Mouse (Mus musculus) forelimb bud, embryonic 11.5 days (tissue): ENCODE measurements around the gene Enthd1.
"Not testable (repeated sequence)": the region's sequence is repeated elsewhere in the genome, so short reads cannot be mapped to it uniquely, and the experiment has no call there.

Experiments used
- DNase-seq: peaks from one replicate; pipeline ENCODE4 v3.0.0-alpha.2; 2012; ENCODE audit warnings: low read depth, low spot score

Enthd1 gene

GRCm38 (mm10) chr15:80565106-80565665 lies at the start of gene Enthd1:
Enthd1 (minus strand) TSS chr15:80565156.
- DNase-seq: no peak

- no peak for DNase-seq
Observed at GRCm38 (mm10) chr15:80613904-80614303, 48.9 kb upstream of the Enthd1 start.

DNA sequence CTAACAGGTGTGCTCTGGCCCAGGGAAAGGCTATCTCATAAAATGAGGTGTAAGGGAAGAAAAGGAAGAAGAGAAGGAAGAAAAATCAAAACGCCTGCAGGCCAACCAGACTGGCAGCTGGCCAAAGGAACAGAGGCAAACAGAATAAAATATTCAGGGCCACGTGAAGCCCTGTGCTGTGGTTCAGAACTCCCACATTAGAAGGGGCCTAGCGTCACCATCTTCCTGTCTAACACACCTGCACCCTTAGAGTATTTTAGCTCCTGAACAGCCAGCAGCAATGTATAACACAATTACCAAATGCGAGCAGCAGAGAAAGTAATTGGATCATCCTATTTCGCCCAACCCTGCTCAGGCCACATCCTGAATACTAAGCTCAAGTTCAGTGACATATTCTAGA lies 46.5 kb upstream of the Enthd1 start:
- no peak for DNase-seq

- no peak for DNase-seq
Observed at GRCm38 (mm10) chr15:80610335-80610734, 45.4 kb upstream of the Enthd1 start.

GRCm38 (mm10) chr15:80607970-80608369 lies 43.0 kb upstream of the Enthd1 start:
- no peak for DNase-seq

DNA sequence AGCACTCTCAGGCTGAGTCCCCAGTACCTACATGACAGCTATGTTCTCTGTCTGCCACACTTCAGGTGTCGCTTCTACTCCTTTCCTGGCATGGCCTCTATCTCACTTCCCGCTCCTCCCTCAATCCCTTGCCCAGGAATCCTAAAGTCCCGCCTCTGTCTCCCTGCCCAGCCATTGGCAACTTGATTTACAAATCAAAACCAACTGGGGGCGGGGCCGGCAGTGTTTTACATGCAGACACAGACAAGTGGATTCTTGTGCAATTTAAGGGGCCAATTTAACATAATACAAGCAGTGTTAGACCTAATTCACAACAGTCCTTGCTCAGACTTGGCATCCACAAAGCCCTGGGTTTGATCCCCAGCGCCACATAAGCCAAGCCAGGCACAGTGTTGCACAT lies 39.1 kb upstream of the Enthd1 start:
- no peak for DNase-seq

DNA sequence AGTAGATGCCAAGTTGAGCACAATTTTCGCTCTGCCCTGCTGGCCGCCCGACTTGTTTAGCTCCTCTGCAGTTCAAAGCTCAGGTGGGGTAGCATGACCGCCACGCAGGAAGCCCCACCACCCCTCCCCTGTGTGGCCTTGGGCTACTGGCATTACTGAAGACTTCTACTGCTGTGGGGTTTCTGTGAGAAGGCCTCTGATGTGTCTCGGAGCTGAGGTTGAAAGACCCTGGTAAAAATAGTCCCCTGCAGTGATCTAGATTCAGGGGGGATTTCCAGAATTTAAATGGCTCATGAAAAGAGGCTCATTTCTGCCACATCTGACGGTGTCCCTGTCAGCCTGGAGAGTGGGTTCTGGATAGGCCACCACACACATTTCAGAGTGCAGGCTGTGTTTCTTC lies 37.5 kb upstream of the Enthd1 start:
- DNase-seq: no peak

DNA sequence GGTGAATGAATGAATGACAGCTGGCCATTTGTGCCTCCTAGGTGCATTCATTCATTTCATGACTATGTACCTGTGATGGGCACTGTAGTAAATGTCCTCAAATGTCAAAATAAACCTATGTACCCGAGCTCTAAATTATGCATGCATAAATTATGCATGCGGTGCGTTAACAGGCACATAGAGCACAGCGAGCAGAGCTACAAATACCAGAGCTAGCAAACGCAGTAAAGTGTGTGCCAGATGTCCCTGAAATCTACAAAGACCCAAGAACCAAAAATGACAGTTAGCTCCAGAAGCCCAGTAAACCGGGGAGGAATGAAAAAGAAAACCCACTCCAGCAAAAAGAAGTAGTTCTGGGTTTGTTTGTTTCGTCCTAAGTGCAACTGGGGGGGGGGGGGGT lies 36.5 kb upstream of the Enthd1 start:
- no peak for DNase-seq

DNA sequence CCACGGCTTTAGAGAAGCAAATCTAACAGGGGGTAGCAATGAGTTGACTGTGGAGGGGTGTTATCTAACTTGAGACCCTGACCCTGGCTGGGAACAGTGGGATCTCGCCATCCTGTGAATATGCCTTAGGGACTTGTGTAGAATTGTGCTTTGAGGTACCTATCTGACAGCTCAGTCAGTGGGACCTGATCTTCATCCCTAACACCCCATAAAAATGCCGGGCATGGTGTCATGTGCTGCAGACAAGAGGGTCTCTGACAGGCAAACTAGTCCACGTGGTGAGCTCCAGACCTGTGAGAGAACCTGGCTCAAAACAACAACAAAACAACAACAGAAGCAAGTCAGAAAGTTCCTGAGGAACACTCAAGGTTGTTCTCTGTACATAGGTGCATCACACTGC lies 34.9 kb upstream of the Enthd1 start:
- peak; percentile 59 for DNase-seq

- DNase-seq: no peak
Observed at GRCm38 (mm10) chr15:80599213-80599750, 34.3 kb upstream of the Enthd1 start.

DNA sequence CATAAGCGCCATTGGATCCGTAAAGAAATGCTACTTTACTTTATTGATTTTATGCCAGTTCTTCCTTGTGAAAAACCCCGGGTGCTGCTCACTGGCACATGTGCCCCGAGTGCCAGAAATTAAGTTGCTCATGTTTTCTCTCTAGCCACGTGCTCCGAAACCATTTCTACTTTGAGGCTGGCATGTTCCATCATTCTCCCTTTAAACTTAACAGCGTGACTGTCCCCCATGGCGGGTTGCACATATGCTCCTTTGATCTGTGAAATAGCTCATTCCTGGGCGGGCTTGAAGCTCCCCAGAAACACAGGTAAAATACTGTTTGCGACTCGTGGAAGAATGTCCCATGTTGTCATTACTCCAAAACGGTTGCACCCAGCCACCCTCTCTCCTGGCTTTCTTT lies 33.8 kb upstream of the Enthd1 start:
- no peak for DNase-seq

DNA sequence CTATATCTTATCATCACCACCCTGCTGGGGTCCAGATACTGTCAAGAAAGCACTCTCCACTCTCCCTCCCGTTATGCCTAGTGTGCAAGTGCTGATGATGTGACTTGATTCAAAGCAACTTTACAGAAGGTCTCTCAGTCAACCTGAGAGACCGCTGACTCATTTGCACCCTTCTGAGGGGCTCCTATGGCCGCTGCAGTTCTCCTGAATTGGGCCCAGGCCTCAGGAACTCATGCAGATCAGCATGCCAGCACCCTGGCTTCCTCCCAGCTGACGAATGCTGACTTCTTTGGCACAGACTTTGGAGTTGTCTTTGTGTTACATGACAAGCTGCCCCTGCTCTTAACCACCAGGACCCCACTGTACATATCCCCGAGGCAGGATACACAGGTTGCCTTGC lies 28.9 kb upstream of the Enthd1 start:
- DNase-seq: no peak

GRCm38 (mm10) chr15:80592737-80593136 lies 27.8 kb upstream of the Enthd1 start:
- no peak for DNase-seq

GRCm38 (mm10) chr15:80590641-80591040 lies 25.7 kb upstream of the Enthd1 start:
- DNase-seq: no peak

- DNase-seq: no peak
Observed at GRCm38 (mm10) chr15:80586296-80586695, 21.3 kb upstream of the Enthd1 start.

DNA sequence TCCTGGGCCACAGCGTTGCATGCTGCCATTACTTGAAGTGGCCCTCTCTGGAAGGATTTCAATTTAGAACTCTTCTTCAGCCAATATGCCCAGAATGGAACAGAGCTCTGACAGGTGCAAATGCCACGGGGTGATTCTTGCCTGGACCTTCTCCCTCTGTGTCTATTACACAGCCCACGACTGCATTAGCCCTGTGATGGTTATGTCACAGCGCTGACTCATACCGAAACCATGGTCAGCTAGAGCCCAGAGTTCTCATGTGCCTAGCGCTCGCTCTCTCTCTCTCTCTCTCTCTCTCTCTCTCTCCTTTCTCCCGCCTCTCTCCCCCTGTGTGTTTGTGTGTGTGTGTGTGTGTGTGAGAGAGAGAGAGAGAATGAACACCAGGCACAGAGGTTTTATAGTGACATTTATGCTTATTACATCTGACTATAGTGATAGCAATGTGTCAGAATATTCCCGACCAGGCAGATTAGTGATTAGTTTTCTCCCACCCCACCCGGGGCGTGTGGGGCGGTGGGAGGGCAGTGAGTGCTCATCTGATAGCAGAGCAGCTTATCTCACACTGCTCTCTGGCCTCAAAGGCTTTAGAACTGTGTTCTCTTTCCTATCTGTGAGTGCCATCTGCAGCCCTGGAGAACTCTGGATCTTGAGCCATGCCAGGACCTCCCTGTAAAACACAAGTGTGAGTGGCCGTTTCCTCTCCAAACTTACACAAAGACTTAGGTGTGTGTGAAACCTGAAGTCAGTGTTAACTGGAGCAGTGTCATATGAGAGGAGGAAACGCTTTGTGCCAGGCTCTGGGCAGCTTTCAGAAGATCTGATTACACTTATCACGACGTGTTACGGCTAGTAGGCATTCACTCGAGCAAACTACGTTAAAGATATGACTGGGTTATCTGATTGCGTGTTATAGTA lies 17.9 kb upstream of the Enthd1 start:
- DNase-seq: no peak

DNA sequence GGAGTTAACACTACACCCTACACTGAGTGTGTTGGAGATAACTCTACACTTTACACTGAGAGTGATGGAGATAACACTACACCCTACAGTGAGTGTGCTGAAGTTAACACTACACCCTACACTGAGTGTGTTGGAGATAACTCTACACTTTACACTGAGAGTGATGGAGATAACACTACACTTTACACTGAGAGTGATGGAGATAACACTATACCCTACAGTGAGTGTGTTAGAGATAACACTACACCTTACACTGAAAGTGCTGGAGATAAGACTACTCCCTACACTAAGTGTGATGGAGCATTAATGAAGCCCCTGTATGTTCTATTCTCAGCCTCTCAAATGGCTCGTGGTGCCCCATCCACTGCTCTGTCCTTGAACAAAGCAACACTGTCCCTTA lies 15.6 kb upstream of the Enthd1 start:
- not testable (repeated sequence) for DNase-seq

DNA sequence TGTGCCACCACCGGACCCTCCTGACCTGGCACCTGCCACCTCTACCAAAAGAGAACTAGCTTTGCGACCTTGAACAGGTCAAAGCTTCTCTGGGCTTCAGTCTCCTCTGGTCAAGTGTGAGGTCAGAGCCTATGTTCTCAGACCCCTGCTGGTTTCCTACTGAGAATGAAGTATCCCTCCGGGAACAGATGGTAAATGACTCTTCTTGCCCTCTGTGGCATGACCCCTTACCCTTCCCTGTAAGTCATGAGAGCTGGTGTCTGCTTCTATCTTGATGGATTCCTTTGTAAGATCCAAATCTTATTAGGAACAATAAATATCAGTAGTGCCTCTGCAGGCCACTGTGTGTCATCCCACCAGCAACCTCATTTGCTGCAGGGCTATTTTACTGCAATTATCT lies 14.2 kb upstream of the Enthd1 start:
- no peak for DNase-seq

DNA sequence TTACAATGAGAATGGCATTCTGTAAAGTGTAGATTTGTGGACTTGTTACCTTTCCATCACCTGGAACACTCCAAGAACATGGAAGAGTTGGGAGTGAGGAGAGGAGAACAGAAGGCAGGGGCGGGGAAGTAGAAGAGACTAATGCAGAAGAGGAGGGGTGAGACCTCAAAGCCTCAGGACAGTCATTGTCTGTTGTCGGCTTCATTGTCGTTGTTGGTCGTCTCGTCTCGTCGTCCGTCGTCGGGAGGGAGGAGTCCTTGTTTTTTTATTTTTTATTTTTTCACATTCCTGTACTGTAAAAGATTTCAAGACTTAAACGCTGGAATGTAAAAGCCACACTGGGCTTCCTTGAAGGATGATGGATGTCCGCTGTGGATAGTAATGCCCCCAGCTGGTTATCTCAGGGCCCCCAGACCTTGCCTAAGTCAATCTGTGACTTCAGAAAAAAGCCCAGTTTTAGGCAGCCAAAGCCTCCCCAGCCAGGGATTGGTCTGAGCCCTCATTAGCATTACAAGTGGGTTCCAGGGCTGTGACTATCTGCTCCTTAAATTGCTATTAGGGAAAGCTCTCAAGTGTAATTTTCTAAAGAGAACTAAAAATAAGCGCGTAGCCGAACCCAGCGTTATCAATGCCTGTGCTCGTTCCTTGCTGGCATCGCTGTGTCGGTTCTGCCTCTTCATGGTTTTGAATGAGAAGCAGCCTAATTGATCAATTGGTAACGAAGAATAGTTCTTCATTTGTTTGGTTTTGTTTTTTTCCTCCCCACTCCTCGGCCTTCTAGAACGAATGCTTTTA lies 12.4 kb upstream of the Enthd1 start:
- no peak for DNase-seq

GRCm38 (mm10) chr15:80576415-80576994 lies 11.5 kb upstream of the Enthd1 start:
- DNase-seq: no peak

- no peak for DNase-seq
Observed at GRCm38 (mm10) chr15:80575817-80576370, 10.9 kb upstream of the Enthd1 start.
